9 mouse cellular contexts compared by ENCODE assay signal in genomic region chr13:49338893-49339546, GRCm38 (mm10). TPM values are rescaled to one million over a fixed set of nuclear protein-coding genes. Genes with fewer than 3 reads are reported as not detected.
DNase-seq lines count a peak whose midpoint lies in the region; ATAC-seq and TF ChIP-seq lines count a peak whose summit lies in the region.
"Had no signal": no experiment of that assay in that cellular context is flagged by ENCODE, and none has a peak within 500 bp of the region (broad histone marks: within the 10 kb centered on the region; RNA-seq: fewer than 3 reads in every experiment).

No protein-coding gene starts in this region.

- no peak overlapping the region for H3K9ac ChIP-seq in kidney, postnatal 0 days (ENCODE audit: low read depth, low read length)
- H3K9ac ChIP-seq in hindbrain, embryonic 13.5 days, result no peak overlapping the region
- H3K9ac ChIP-seq: liver, embryonic 15.5 days had no signal

- 0 out of 2 replicates have a peak, but pooled peaks have one; percentile 35 for ATAC-seq in frontal cortex, adult (ENCODE audit: low TSS enrichment)
- ATAC-seq in kidney, postnatal 0 days (replicated peaks; ENCODE audit: low FRiP score, low read depth), result no peak
- no peak for ATAC-seq in hindbrain, embryonic 13.5 days (ENCODE audit: low FRiP score)

- DNase-seq in frontal cortex, postnatal 25 days (ENCODE audit: low spot score in 2 of 2), result no peak
- peak; percentile 60 for DNase-seq in urinary bladder, postnatal 14 days (ENCODE audit: low spot score)
- no peak for DNase-seq in urinary bladder, adult 2 months (ENCODE audit: low spot score)
- DNase-seq in kidney, postnatal 0 days (ENCODE audit: low spot score), result peak; percentile 59
- DNase-seq in testis, postnatal 14 days (ENCODE audit: low spot score), result peak; percentile 38
- no peak for DNase-seq in left cerebral cortex, adult 11 months (ENCODE audit: low spot score)

- H3K4me3 ChIP-seq in kidney, postnatal 0 days (replicated peaks; ENCODE audit: low read depth, low read length), result no peak overlapping the region
- H3K4me3 ChIP-seq in hindbrain, embryonic 13.5 days, result no peak overlapping the region
- H3K4me3 ChIP-seq: liver, embryonic 15.5 days had no signal

- no peaks in the 10 kb centered on the region for H3K36me3 ChIP-seq in kidney, postnatal 0 days (ENCODE audit: insufficient read depth, low read length)
- H3K36me3 ChIP-seq in hindbrain, embryonic 13.5 days, result no peaks in the 10 kb centered on the region
- H3K36me3 ChIP-seq: liver, embryonic 15.5 days had no signal

- no peak overlapping the region for H3K27ac ChIP-seq in kidney, postnatal 0 days
- H3K27ac ChIP-seq in hindbrain, embryonic 13.5 days, result no peak overlapping the region
- H3K27ac ChIP-seq: liver, embryonic 15.5 days had no signal

- no peaks in the 10 kb centered on the region for H3K27me3 ChIP-seq in kidney, postnatal 0 days (ENCODE audit: insufficient read depth, low read length)
- no peaks in the 10 kb centered on the region for H3K27me3 ChIP-seq in hindbrain, embryonic 13.5 days
- H3K27me3 ChIP-seq: liver, embryonic 15.5 days had no signal

- 74% methylated on average over 7 of the region's 7 CpGs for WGBS in kidney, postnatal 0 days
- WGBS in hindbrain, embryonic 13.5 days, result 72% methylated on average over 7 of the region's 7 CpGs

- H3K9me3 ChIP-seq in kidney, postnatal 0 days (replicated peaks; ENCODE audit: low read length), result no peaks in the 10 kb centered on the region
- H3K9me3 ChIP-seq in hindbrain, embryonic 13.5 days, result no peaks in the 10 kb centered on the region
- H3K9me3 ChIP-seq: liver, embryonic 15.5 days had no signal

- TF ChIP-seq CTCF in kidney, postnatal 0 days (IDR thresholded peaks at IDR 0.05; ENCODE audit: low read depth), result peak; percentile 77

- peaks cover 17% of the 10 kb centered on the region; the same call in 1 of the 2 replicates for H3K4me1 ChIP-seq in kidney, postnatal 0 days (replicated peaks; ENCODE audit: insufficient read depth, low read length)
- peaks cover 32% of the 10 kb centered on the region for H3K4me1 ChIP-seq in hindbrain, embryonic 13.5 days (replicated peaks)

- no peak overlapping the region for H3K4me2 ChIP-seq in kidney, postnatal 0 days (ENCODE audit: low read length)
- no peak overlapping the region for H3K4me2 ChIP-seq in hindbrain, embryonic 13.5 days
- H3K4me2 ChIP-seq: liver, embryonic 15.5 days had no signal

RNA-seq across cellular contexts. Expression of gene Bicd2, which starts 2.4 kb away (rescaled TPM):
- 41.8 and 47.8 TPM in 2 replicates for polyA plus RNA-seq in urinary bladder, adult 2 months (2012; rRNA removed)
- 23.1 and 23.4 TPM in 2 replicates for polyA plus RNA-seq in kidney, postnatal 0 days (2015; fragmentation: Nextera tagmentation; extraction: Ambion mirVana)
- 28.2 and 29.3 TPM in 2 replicates for polyA plus RNA-seq in hindbrain, embryonic 13.5 days (2015; fragmentation: Nextera tagmentation; extraction: Ambion mirVana)

RNA-seq across cellular contexts. Expression of gene Fgd3, which starts 18.9 kb away (rescaled TPM):
- 6.2 and 7.2 TPM in 2 replicates for polyA plus RNA-seq in urinary bladder, adult 2 months (2012; rRNA removed)
- 0.97 and 1.0 TPM in 2 replicates for polyA plus RNA-seq in kidney, postnatal 0 days (2015; fragmentation: Nextera tagmentation; extraction: Ambion mirVana)
- polyA plus RNA-seq in hindbrain, embryonic 13.5 days (2015; fragmentation: Nextera tagmentation; extraction: Ambion mirVana), result 1.4 and 2.0 TPM in 2 replicates

Comparison
In these comparisons a context has a peak if more than half of its experiments do, and no peak if none do; other contexts are left out.
1. DNase-seq: peak in urinary bladder, postnatal 14 days (single experiment), kidney, postnatal 0 days (single experiment) and testis, postnatal 14 days (single experiment); none in frontal cortex, postnatal 25 days (0 of 2), urinary bladder, adult 2 months (single experiment) and left cerebral cortex, adult 11 months (single experiment).